Mouse (Mus musculus) liver, embryonic 13.5 days (tissue): ENCODE data around the gene Ptprd. TPM values are rescaled to one million over a fixed set of nuclear protein-coding genes. Genes with fewer than 3 reads are reported as not detected.

Experiments used
- ATAC-seq: fragments of 200-750 bp; cut with Nextera tagmentation; 2 replicates; pipeline ENCODE4 v1.8.0; 2017; ENCODE audit warnings: low read depth, mild to moderate bottlenecking, moderate number of reproducible peaks, moderate library complexity
- DNase-seq: peaks from one replicate; pipeline ENCODE4 v3.0.0; 2022
- H3K27ac ChIP-seq: fragments of 300-500 bp; sonication (generic); 2 replicates; pipeline ENCODE4 v1.5.1; 2015; ENCODE audit warnings: moderate library complexity, mild to moderate bottlenecking, inconsistent platforms
- H3K27me3 ChIP-seq: fragments of 300-500 bp; sonication (generic); 2 replicates; pipeline ENCODE4 v1.6.1; 2015; ENCODE audit warnings: mild to moderate bottlenecking, inconsistent platforms
- H3K36me3 ChIP-seq: fragments of 300-500 bp; sonication (generic); 2 replicates; pipeline ENCODE4 v1.6.1; 2015; ENCODE audit warnings: mild to moderate bottlenecking, inconsistent platforms
- H3K4me1 ChIP-seq: fragments of 300-500 bp; sonication (generic); replicated peaks from 2 replicates; pipeline ENCODE4 v1.6.1; 2015; ENCODE audit warnings: inconsistent platforms
- H3K4me2 ChIP-seq: fragments of 300-500 bp; sonication (generic); 2 replicates; pipeline ENCODE4 v1.6.1; 2015; ENCODE audit warnings: inconsistent platforms, mild to moderate bottlenecking, moderate library complexity
- H3K4me3 ChIP-seq: fragments of 300-500 bp; sonication (generic); replicated peaks from 2 replicates; pipeline ENCODE4 v1.5.1; 2015; ENCODE audit warnings: mild to moderate bottlenecking, inconsistent platforms
- H3K9ac ChIP-seq: fragments of 300-500 bp; sonication (generic); 2 replicates; pipeline ENCODE4 v1.6.1; 2015; ENCODE audit warnings: mild to moderate bottlenecking, inconsistent platforms
- H3K9me3 ChIP-seq: fragments of 300-500 bp; sonication (generic); replicated peaks from 2 replicates; pipeline ENCODE4 v1.6.1; 2016; ENCODE audit warnings: inconsistent platforms
- WGBS: fragments of 180-500 bp; shearing (Covaris S2); methylation state at CpG from one replicate; pipeline ENCODE4 v1.1.7; 2015; ENCODE audit not compliant: insufficient replicate concordance; 5-methylcytosine and 5-hydroxymethylcytosine counted together
- polyA plus RNA-seq: library from polyadenylated mRNA; unstranded; fragments of >200 nt; fragmentation: Nextera tagmentation; extraction: Ambion mirVana; gene quantifications from 2 replicates; pipeline ENCODE4 v1.2.1, GENCODE M21; 2015

The Ptprd gene
- polyA plus RNA-seq, 1 experiment from 2014 or later, result 1.8 TPM

DNA sequence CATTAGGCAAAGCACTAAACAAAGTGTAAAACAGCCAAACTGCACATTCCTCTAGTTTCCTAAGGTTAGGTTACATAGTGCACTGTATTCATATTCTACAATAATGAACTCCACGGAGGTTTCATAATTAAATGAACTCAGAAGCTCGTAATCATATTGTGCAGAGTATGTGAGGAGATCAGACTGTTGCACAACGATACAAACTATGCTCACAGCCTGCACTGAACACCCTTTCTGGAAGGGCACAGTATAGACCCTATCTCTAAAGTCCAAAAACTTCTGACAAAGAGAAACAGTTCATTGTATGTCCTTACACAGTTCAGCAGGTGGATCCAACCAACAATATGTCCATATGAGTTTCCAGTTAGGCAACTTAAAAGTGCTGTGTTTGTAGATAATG, 1844.5 kb downstream of the Ptprd start:
- H3K4me2 ChIP-seq, result no peak overlapping the region
- WGBS, result 61% methylated on average over 3 of the region's 3 CpGs
- H3K36me3 ChIP-seq, result no peaks in the 10 kb centered on the region
- no peak overlapping the region for H3K9ac ChIP-seq
- no peak overlapping the region for H3K4me3 ChIP-seq
- no peaks in the 10 kb centered on the region for H3K9me3 ChIP-seq
- H3K27me3 ChIP-seq, result no peaks in the 10 kb centered on the region
- no peak for DNase-seq
- no peaks in the 10 kb centered on the region for H3K4me1 ChIP-seq
- no peak overlapping the region for H3K27ac ChIP-seq
- no peak for ATAC-seq

DNA sequence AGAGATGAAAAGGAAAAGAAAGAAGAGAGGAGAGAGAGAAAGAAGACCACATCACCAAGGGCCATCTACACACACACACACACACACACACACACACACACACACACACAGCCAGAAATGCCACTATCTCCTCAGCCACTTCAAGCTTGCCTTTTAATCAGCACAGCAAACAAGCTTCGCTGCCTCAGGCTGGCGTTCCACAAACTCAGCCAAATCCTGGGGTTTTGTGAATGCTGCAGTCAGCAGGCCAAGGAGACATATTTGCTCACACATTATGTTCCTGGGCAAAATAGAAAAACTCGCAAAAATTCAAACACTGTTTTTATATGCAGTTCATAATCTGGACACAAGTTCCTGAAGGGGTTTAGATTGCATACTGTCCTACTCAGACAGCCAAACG, 1845.9 kb downstream of the Ptprd start:
- H3K4me2 ChIP-seq, result no peak overlapping the region
- no peak overlapping the region for H3K4me3 ChIP-seq
- H3K4me1 ChIP-seq, result no peaks in the 10 kb centered on the region
- H3K27ac ChIP-seq, result no peak overlapping the region
- DNase-seq, result no peak
- no peaks in the 10 kb centered on the region for H3K9me3 ChIP-seq
- ATAC-seq, result no peak
- H3K9ac ChIP-seq, result no peak overlapping the region
- H3K36me3 ChIP-seq, result no peaks in the 10 kb centered on the region
- WGBS, result 59% methylated on average over 4 of the region's 4 CpGs
- no peaks in the 10 kb centered on the region for H3K27me3 ChIP-seq

DNA sequence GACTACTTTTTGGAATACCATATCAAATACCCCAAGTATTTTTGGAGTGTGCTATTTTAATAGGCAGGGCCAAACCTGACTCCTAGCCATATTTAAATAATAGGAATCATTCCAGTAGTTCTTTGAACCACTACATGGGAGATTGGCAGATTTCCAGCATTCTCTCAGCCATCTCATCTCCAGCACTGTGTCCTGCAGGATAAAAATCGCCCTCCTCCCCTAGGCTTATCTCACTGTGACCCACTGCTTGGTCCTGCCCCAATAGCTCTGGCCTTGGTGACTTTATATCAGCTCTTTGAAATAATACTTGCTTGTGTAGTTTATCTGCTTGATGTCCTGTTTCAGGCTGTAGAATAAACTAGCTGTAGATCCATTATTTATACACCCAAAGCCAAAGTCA, 1850.2 kb downstream of the Ptprd start:
- ATAC-seq, result peak; percentile 60
- WGBS, result 35% methylated on average over 1 of the region's 1 CpGs
- Histone ChIP-seq H3K27ac (no peak overlapping the region), H3K27me3 (no peaks in the 10 kb centered on the region), H3K4me3 (no peak overlapping the region), H3K9ac (no peak overlapping the region), H3K4me2 (no peak overlapping the region), H3K4me1 (no peaks in the 10 kb centered on the region), H3K36me3 (no peaks in the 10 kb centered on the region), H3K9me3 (no peaks in the 10 kb centered on the region)
- no peak for DNase-seq

DNA sequence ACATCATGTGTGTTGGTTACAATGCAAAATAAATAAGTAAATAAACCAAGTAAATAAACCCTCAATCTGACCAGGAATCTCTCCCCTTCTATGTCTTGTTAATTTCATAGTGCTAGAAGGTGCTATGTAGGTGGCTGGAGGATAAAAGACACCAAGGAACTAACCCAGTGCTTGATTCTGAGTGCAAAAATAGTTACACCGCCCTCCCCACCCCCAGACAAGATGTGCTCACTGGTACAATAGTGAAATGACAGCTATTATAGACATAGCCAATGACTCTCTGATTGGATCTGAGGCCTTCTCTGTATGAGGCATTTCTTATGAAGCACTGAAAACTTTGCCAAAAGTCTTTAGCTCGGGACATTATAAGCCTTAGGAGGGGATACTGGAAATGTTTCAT, 1857.6 kb downstream of the Ptprd start:
- Histone ChIP-seq H3K4me1 (no peaks in the 10 kb centered on the region), H3K4me2 (no peak overlapping the region), H3K36me3 (no peaks in the 10 kb centered on the region), H3K4me3 (no peak overlapping the region), H3K9me3 (no peaks in the 10 kb centered on the region), H3K9ac (no peak overlapping the region), H3K27ac (no peak overlapping the region), H3K27me3 (no peaks in the 10 kb centered on the region)
- 48% methylated on average over 2 of the region's 2 CpGs for WGBS
- DNase-seq, result no peak
- ATAC-seq, result no peak

DNA sequence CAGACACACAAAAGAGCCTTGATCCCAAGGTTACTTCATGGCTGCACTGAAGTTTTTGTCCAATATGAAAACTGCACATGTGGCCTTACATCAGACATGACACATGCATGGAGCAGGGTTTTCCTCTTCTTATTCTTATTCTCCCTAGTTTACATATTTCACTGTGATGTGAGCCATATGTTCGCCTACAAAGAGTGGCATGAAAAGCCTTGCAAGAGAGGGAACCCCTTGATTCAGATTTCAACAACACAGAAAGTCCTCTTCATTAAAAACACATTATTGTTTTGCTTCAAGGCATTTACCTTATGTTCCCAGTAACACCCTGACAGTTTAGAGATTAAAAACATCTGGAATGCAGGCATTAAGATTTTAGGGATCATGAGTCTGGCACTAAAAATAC, 1859.3 kb downstream of the Ptprd start:
- Histone ChIP-seq H3K4me2 (no peak overlapping the region), H3K9me3 (no peaks in the 10 kb centered on the region), H3K4me1 (no peaks in the 10 kb centered on the region), H3K4me3 (no peak overlapping the region), H3K27me3 (no peaks in the 10 kb centered on the region), H3K36me3 (no peaks in the 10 kb centered on the region), H3K27ac (no peak overlapping the region), H3K9ac (no peak overlapping the region)
- WGBS, result 25% methylated on average over 1 of the region's 1 CpGs
- ATAC-seq (no peak), DNase-seq (no peak)

DNA sequence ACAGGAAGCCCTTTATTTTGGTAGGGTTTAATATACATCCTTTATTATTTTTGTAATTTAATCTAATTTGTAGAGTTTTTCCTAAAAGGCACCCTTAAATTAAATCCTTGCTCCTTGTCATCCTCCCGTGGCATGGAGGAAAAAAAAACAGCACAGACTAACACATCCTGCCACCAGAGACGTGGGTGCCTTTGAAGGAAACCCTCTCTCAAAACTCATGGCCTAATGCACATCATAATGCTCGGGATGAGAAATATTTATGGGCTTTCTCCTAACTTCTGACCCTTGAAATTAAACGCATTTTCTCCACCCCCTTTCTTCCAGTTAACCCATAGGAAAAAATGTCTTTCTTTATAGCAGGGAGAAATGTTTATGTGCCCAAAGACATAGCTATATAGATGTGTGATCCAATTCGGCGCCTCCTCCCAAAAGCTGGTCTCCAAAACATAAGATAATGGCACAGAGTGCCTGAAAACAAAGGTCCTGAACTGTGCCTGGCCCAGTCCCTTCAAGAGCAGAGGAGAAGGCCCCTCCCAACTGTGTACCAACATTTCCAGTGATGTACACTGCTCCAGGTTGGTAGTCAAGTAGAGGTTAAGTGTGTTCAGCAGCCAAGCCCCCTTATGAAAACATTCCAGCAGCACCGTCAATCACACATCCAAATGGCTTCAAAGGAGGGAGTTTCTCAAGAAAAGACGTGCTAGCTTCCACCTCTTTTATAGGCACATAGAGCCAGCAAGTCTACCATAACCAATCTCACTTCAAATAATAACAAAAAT, 1860.4 kb downstream of the Ptprd start:
- ATAC-seq (no peak), DNase-seq (no peak)
- Histone ChIP-seq H3K36me3 (no peaks in the 10 kb centered on the region), H3K4me2 (no peak overlapping the region), H3K4me1 (no peaks in the 10 kb centered on the region), H3K27me3 (no peaks in the 10 kb centered on the region), H3K9ac (no peak overlapping the region), H3K27ac (no peak overlapping the region), H3K4me3 (no peak overlapping the region), H3K9me3 (no peaks in the 10 kb centered on the region)
- WGBS, result 56% methylated on average over 8 of the region's 8 CpGs

DNA sequence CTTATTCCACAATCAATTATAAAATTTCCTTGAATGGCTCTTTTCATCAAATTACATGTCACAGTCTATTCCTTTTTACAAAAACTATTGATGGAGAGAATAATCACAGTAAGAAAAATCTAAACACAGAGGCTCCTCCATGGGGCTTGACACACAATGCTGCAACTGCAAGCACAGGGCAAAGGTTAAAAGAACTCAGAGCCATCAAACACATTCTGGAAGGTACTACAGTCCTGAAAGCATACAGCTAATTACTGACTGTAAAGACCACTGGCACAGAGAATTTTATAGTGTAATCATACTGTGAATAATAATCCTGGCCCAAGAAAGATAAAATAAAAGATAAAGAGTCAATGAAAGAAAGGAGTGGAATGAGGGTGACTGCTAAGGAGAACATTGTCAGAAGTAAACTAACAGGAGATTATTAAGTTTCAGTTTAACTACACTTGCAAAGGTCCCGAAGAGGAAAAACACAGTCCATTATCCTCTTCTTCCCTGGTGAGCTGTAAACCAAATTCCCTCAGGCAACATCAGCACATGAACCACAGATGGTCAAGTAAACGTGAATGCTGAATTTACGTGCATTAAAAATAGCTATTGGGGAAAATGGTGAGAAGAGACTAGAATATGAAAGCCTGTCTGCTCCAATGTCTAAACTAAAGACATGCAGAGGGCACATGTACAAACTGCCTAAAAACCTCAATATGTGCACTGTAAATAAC, 1861.4 kb downstream of the Ptprd start:
- ATAC-seq (no peak), DNase-seq (no peak)
- Histone ChIP-seq H3K27ac (no peak overlapping the region), H3K9ac (no peak overlapping the region), H3K4me1 (no peaks in the 10 kb centered on the region), H3K9me3 (no peaks in the 10 kb centered on the region), H3K4me2 (no peak overlapping the region), H3K27me3 (no peaks in the 10 kb centered on the region), H3K36me3 (no peaks in the 10 kb centered on the region), H3K4me3 (no peak overlapping the region)
- 56% methylated on average over 3 of the region's 3 CpGs for WGBS

DNA sequence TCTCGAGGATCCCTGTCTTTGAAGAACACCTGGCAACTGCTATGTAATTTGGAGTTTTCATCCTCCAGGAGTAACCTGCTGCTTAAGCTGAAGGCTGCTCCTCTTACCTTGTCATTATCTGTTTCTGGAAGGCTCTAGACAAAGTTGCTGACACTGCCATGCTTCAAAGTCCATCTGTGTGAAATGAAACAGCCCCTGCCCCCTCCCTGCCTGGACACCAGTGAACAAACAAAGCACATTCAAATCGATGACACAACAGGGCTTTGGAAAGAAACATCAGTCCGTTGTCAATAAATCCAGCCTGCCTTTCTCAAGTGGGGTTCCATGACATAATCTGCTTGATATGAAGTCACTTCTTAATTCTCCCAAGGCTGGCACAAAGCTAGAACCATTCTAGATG, 1867.7 kb downstream of the Ptprd start:
- Histone ChIP-seq H3K4me1 (no peaks in the 10 kb centered on the region), H3K4me2 (no peak overlapping the region), H3K27ac (no peak overlapping the region), H3K9ac (no peak overlapping the region), H3K4me3 (no peak overlapping the region), H3K27me3 (no peaks in the 10 kb centered on the region), H3K36me3 (no peaks in the 10 kb centered on the region), H3K9me3 (no peaks in the 10 kb centered on the region)
- ATAC-seq (peak; percentile 51; the same call in 1 of the 2 replicates), DNase-seq (no peak)
- 43% methylated on average over 3 of the region's 3 CpGs for WGBS

DNA sequence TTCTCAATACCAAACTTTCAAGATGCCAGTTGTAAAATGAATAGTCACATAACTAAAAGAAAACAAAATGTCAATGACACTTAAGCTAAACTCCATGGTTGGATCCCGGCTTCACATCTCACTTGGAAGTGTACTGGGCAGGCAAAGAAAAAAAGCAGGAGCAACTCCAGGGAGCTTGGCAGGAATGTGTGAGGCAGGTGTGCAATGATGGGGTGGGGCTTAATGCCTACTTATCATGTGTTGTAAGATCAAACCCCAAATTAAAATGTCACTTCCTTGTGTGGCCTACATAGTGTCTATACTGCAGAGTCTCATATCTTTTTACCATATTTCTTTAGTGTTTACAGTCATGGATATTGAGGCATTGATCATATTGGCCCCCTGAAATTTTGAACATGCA, 1873.8 kb downstream of the Ptprd start:
- no peak for DNase-seq
- WGBS, result 66% methylated on average over 1 of the region's 1 CpGs

DNA sequence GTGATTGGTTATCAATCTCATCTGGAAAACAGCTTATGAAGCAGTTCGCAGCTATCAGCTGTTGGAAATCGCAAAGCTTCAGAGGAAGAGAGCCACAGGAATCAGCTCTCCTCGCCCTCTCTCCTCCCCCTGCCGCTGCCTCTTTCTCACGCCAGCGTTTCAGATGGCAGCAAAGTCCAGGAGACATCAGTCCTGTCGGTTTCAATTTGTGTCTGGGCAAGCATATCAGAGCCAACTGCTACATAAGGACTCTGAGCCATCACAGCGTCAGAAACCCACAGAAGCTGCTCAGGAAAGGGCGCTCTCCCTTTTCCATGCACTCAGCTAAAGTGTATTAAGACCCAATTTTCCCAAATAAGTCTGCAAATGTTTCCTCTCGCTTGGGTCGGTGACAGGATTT, 1884.4 kb downstream of the Ptprd start:
- Histone ChIP-seq H3K27me3 (no peaks in the 10 kb centered on the region), H3K4me1 (no peaks in the 10 kb centered on the region), H3K27ac (no peak overlapping the region), H3K36me3 (no peaks in the 10 kb centered on the region), H3K4me2 (peak overlapping the region; percentile 23; the same call in 1 of the 2 replicates), H3K4me3 (no peak overlapping the region), H3K9ac (no peak overlapping the region), H3K9me3 (no peaks in the 10 kb centered on the region)
- DNase-seq (no peak), ATAC-seq (no peak)
- WGBS, result 32% methylated on average over 11 of the region's 11 CpGs

More for the DNA sequence above, 1873.8 kb downstream of the Ptprd start:
- no peaks in the 10 kb centered on the region for H3K27me3 ChIP-seq
- no peak overlapping the region for H3K27ac ChIP-seq
- H3K9me3 ChIP-seq, result no peaks in the 10 kb centered on the region
- no peak overlapping the region for H3K4me3 ChIP-seq
- H3K36me3 ChIP-seq, result no peaks in the 10 kb centered on the region
- no peak for ATAC-seq
- H3K4me1 ChIP-seq, result no peaks in the 10 kb centered on the region
- no peak overlapping the region for H3K4me2 ChIP-seq
- no peak overlapping the region for H3K9ac ChIP-seq

DNA sequence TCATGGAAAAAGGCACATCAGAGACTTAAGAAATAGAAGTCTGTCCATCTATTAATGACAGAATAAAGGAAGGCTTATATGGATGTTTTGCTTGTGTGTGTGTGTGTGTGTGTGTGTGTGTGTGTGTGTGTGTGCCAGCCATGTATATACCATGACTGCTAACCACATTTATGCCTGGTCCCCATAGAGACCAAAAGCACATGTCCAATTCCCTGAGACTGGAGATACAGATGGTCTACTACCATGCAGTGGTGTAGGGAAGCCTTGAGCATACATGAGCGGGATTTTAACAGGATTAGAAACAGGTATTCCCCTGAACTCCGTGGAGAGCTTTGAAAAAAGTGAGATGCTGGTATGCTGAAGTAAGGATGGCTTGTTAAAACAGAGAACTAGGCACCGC, 1886.1 kb downstream of the Ptprd start:
- Histone ChIP-seq H3K27me3 (no peaks in the 10 kb centered on the region), H3K9ac (no peak overlapping the region), H3K36me3 (no peaks in the 10 kb centered on the region), H3K4me1 (no peaks in the 10 kb centered on the region), H3K4me3 (no peak overlapping the region), H3K9me3 (no peaks in the 10 kb centered on the region), H3K4me2 (no peak overlapping the region), H3K27ac (no peak overlapping the region)
- 50% methylated on average over 3 of the region's 3 CpGs for WGBS
- ATAC-seq, result no peak
- no peak for DNase-seq

DNA sequence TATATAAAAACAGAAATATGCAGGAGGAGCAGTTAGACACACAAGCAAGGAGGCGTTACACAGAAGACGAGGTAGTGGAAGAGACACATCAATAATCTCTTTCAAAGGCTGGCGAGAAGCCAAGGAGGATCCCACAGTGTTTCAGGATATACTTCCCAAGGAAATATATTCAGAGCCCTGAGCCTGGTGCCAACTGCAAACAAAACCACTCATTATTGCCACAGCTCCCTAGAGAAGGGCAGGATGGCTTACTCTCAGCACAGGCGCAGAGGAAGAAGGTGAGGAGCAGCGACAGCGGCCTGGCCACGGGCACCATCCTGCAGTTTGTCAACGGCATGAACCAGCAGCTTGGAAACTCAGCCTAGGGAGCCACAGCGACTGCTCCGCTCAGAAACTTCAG, 1886.8 kb downstream of the Ptprd start:
- no peak for DNase-seq
- no peak for ATAC-seq

More for the DNA sequence above, 1886.8 kb downstream of the Ptprd start:
- H3K4me1 ChIP-seq, result no peaks in the 10 kb centered on the region
- no peak overlapping the region for H3K4me2 ChIP-seq
- WGBS, result 73% methylated on average over 10 of the region's 10 CpGs
- H3K27me3 ChIP-seq, result no peaks in the 10 kb centered on the region
- H3K9me3 ChIP-seq, result no peaks in the 10 kb centered on the region
- H3K36me3 ChIP-seq, result no peaks in the 10 kb centered on the region
- H3K9ac ChIP-seq, result no peak overlapping the region
- H3K27ac ChIP-seq, result no peak overlapping the region
- H3K4me3 ChIP-seq, result no peak overlapping the region
